Mouse (Mus musculus) embryo, embryonic 9.5 days (tissue): Measurements from ENCODE around the gene Ppfia1.

Source experiments
- DNase-seq: peaks from one replicate; pipeline ENCODE4 v3.0.0-alpha.2; 2017; ENCODE audit errors: extremely low spot score

Ppfia1 gene

DNA sequence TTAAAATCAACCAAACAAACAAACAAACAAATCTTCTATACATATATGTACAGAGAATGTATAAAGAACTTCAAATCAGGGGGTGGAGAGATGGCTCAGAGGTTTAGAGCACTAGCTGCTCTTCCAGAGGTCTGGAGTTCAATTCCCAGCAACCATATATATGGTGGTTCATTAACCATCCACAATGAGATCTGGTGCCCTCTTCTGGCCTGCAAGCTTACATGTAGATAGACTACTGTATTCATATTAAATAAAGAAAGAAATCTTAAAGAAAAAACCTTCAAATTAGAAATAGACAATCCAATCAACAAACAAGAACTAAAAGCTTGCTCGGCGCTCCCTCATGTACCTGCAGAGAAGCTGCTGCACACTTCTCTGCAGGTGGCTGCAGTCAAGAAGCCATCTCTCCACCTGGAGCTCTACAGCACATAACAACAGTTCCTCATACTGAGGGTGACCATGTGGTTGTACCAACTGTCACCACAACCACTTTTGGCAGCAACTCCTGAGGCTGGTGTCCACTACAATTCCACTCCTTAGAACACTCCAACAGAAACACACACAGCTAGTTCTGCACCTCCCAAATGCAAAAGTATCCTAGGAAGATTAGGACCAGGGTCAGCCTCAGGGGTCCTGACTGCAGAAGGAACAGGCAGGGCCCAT, 3.5 kb downstream of the Ppfia1 start:
- no peak for DNase-seq

DNA sequence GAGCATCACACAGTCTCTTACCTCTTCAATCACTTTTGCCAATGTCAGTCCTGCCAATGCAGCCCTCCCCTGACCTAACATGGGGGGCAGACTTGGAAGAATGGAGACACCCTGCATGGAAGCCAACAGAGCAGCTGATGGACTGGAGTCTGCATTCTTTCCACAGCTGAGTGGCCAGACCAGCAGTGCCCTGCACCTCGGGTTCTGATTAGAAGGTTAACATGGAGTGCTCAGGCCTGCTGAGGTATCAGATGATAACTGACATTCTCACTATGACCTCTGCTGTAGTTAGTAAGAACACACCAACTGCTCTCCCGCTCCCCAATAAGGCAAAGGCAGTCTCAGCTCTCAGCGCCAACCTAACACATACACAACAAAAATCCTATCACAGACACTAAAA, 8.3 kb downstream of the Ppfia1 start:
- no peak for DNase-seq

DNA sequence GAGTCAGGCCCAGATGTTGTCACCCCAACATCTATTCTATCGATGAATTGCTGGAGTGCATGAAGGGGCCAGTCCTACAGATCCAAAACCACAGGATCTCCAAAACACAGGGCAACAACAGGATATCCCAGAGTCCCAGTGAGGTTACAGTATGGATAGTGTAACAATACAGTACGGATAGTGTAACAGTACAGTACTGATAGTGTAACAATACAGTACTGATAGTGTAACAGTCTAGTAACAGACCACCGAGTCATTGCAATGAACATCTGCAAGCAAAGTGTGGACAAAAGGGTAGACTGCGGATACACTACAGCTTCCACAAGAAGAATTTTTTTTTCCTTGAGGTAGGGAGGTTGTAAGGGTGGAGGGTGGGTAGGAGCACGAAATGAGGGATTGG, 12.2 kb downstream of the Ppfia1 start:
- no peak for DNase-seq

GRCm38 (mm10) chr7:144539146-144539545, 14.4 kb downstream of the Ppfia1 start:
- no peak for DNase-seq

GRCm38 (mm10) chr7:144538030-144538644, 15.4 kb downstream of the Ppfia1 start:
- no peak for DNase-seq

GRCm38 (mm10) chr7:144536367-144536766, 17.2 kb downstream of the Ppfia1 start:
- no peak for DNase-seq

DNA sequence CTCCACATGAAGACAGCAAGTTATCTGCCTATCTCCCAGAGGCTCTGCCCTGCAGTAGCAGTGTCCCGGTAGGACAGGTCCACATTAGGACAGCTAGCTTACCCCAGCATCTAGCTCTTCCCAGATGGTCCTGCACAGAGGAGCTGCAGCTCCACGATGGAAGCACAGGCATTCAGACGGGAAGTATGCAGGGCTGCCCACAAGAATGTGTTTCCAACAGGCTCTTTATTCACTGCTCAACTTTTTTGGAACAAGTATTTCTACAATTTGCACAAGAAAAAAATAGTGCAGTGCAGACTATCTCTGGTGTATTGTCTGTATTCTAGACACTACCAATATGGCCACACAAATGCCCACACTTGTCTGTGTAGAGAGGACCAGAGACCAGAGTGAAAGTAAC, 18.8 kb downstream of the Ppfia1 start:
- no peak for DNase-seq

DNA sequence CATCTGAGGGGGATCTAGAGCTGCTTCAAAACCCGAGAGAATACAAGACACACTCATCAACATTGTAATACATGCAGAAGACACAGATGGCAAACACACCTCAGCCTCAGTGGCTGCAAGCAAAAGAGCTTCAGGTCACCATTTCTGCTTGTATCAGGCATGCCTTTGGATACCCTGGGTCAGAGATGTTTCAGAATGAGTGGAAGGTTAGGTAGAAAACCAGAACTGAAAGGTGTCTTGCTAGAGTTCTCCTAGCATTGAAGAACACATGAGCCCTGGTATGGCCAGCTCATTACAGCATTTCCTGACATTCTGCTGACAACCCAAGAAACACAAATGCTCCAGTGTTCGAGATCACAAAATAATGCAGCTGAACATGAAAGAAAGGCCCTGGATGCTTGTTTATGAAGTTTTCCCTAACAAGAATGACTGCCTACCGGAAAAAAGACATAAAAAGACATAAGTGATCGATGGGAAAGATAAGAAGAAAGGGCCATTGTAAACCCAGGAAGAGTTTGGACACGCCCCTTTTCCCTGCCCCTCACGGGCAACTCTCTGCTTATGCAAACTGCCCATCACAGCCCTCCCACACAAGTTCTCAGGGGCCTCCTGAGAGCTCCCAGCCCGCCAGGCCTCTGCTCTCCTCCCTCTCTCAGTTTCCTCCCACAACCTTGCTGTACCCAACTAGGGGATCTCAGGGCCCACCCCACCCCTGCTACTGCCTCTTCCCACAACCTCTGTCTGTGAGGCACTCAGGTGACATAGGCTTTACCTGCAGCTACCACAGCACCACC, 21.7 kb downstream of the Ppfia1 start:
- DNase-seq, result no peak

GRCm38 (mm10) chr7:144529851-144530250, 23.7 kb downstream of the Ppfia1 start:
- no peak for DNase-seq

DNA sequence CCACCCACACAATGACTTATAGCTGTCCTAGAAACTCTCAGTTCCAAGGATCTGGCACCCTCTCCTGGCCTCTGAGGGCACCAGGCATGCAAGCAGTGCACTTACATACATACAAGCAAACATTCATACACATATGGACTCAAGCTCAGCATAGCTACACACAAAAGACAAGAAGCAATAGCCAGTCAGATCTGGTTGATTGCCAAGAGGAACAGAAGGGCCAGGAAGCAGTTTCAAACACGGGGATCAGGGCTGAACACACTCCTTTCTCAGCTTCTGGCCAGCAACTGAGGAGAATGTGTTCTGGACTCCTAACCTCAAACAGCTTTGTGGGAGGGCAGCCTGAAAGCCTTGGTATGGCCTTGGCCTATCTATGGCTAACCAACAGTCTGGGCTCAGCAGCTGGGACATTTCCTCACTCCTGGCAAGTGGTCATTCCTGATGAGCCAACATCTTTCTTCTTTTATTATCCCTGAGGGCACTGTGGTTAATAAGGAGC, 25.8 kb downstream of the Ppfia1 start:
- DNase-seq, result no peak

DNA sequence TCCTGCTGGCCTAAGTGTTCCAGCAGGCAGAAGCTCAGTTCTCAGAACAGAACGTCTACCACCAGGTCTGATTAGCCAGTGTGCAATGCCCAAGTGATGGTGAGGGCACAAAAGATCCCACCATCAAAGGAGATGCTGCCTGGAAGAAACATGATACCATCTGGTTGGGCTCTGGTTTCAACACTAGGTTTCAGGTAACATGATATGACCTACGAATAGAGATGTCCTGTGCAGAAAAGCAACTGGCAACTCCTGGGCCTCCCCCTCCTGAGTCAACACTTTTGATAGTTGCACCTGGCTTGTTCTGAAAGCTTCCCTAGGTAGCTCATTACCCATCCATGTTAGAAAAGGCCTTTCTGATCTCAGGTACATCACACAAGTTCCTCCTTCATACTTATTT, 26.9 kb downstream of the Ppfia1 start:
- no peak for DNase-seq

DNA sequence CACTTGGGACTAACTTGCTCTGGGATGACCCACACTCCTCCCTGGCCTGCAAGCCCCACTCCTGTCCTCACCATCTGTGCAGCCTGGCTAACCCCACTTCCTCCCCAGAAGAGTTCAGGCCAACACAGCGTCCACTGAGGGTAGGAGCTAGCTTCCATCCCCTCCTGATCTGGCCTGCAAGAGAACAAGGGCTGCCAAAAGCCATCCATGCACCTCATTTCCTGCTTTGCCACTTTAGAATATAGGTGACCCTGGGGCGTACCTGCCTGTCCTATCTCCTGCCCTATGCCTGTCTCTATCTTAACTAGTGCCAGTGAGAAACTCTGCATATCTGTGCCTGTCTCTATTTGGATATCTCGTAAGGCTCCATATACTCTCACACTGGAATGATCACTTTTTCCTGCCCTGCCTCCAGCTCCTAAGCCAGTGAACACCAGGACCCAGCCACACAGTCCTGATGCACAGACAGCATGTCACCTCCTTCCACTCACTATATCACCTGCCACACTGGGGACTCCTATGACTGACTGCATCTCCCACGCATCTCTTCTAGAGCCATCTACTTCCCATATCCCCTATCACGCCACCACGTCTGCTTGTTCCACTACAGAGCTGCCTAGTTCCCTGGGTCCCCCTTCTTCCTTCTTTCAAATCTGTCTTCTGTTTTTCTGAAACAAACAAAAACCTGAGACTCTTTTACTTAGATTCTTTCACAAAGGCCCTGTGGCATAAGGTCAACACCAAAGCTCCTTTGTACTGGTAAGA, 28.9 kb downstream of the Ppfia1 start:
- no peak for DNase-seq

DNA sequence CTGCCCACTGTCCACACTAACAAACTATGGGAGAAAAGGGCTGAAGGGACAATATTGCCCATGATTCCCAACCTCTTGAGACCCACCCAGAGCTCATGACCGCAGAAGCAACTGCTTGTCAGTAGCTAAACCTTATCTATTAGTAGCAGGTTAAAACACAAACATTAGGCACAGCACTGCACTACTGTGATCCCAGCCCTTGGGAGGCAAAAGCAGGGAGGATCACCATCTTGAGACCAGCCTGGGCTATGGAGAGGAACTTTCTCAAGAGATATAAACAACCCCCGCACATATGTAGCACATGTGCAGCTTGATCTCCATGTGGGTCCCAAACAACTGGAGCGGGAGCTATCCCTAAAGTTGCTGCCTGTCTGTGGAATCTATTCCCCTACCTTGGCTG, 30.1 kb downstream of the Ppfia1 start:
- DNase-seq, result no peak

DNA sequence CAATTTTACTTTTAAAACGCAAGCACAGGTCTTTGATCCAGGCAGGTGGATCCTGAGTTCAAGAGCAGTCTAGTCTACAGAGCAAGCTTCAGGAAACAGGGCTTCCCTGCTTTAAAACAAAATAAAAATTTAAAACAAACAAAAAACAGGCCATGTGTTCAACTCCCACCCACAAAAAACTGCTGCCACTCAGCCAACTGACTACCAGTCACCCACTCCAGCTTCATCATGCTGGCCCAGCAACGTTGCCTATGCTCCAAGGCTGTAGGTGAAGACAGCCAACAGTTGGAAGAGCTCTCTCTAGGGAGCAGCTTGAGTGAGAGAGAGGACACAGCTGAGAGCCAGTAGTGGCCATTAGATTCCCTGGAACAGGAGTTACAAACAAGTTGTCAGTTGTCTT, 31.6 kb downstream of the Ppfia1 start:
- no peak for DNase-seq

DNA sequence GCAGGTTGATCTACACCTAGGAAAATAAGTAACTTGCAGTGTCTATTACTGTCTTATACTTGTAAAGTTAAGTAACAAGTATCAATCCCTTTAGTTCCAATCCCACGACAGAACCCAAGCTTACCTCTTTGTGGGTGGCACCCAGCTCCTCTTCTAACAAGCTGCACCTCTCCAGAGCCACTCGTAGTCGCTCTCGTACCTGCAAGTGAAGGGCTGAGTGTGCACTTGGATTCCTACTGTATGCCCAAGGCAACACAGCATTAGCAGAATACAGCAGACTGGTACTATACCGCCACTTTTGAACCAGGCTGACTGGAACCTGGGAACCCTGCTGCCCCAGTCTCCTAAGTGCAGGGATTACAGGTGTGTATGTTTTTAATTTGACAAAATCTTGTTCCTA, 33.7 kb downstream of the Ppfia1 start:
- no peak for DNase-seq

- DNase-seq, result no peak
Observed at GRCm38 (mm10) chr7:144516711-144517110, 36.8 kb downstream of the Ppfia1 start.

DNA sequence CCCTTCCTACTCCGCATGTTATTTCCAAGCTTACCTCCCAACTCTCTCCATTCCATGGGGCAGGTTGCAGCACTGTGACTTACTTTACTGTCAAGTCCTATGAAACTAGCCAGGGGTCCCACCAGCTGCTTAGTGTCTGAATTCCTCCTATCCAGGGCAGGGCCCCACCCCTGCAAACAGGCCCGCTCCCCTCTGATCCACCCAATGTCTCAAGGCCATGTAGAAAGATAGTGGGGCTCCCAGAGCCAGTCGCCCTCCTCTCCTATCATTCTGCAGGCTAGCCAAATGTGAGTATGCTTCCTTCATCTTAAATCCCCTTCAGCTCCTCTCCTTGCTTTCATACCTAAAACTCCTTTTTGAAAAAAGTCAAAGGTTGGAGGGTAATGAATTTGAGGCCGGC, 44.4 kb downstream of the Ppfia1 start:
- DNase-seq, result no peak

- no peak for DNase-seq
Observed at GRCm38 (mm10) chr7:144506807-144507206, 46.7 kb downstream of the Ppfia1 start.

GRCm38 (mm10) chr7:144503959-144504358, 49.6 kb downstream of the Ppfia1 start:
- DNase-seq, result no peak

- DNase-seq, result no peak
Observed at GRCm38 (mm10) chr7:144492931-144493330, 60.6 kb downstream of the Ppfia1 start.

- no peak for DNase-seq
Observed at GRCm38 (mm10) chr7:144490201-144490873, 63.2 kb downstream of the Ppfia1 start.
